Mouse (Mus musculus): Measurements from ENCODE around the gene Ccl12. TPM values are rescaled to one million over a fixed set of nuclear protein-coding genes. Genes with fewer than 3 reads are reported as not detected.
A peak's percentile ranks its signal among the peaks of the same experiment; 100 is the strongest.

Ccl12 gene
- polyA plus RNA-seq, 1 experiment from 2014 or later = 7.3 TPM

GRCm38 (mm10) chr11:82114885-82115284, 13.2 kb downstream of the Ccl12 start, which contains the start of gene Ccl8:
Gene Ccl8, plus strand, starts transcription at chr11:82115185.
- H3K9me3 ChIP-seq (ENCODE audit: control insufficient read depth, low read length) = no peaks in the 10 kb centered on the region
- H3K27me3 ChIP-seq (ENCODE audit: control insufficient read depth, insufficient read depth, low read length) = no peaks in the 10 kb centered on the region
- ATAC-seq (ENCODE audit: low FRiP score, low TSS enrichment) = no peak
- no peaks in the 10 kb centered on the region for H3K36me3 ChIP-seq (ENCODE audit: control insufficient read depth, insufficient read depth, low read length)
- DNase-seq (ENCODE audit: low spot score) = no peak
- H3K27ac ChIP-seq (replicated peaks) = no peak within 1 kb of the TSS
- H3K4me2 ChIP-seq (replicated peaks; ENCODE audit: low read depth) = no peak within 1 kb of the TSS
- WGBS = 74% methylated on average over 3 of the region's 3 CpGs
- no peaks in the 10 kb centered on the region for H3K4me1 ChIP-seq (replicated peaks; ENCODE audit: control insufficient read depth, insufficient read depth)
- no peak within 1 kb of the TSS for H3K4me3 ChIP-seq (ENCODE audit: low read depth, low read length)
- TF ChIP-seq EP300 (optimal IDR thresholded peaks at IDR 0.05) (no peak), CTCF (IDR thresholded peaks at IDR 0.05; ENCODE audit: low read depth) (no peak)
- H3K9ac ChIP-seq (ENCODE audit: low read length) = no peak within 1 kb of the TSS

GRCm38 (mm10) chr11:82116041-82116440, 14.4 kb downstream of the Ccl12 start:
- Histone ChIP-seq H3K4me3 (ENCODE audit: low read depth, low read length) (no peak overlapping the region), H3K27ac (replicated peaks) (no peak overlapping the region), H3K27me3 (ENCODE audit: control insufficient read depth, insufficient read depth, low read length) (no peaks in the 10 kb centered on the region), H3K4me1 (replicated peaks; ENCODE audit: control insufficient read depth, insufficient read depth) (no peaks in the 10 kb centered on the region), H3K36me3 (ENCODE audit: control insufficient read depth, insufficient read depth, low read length) (no peaks in the 10 kb centered on the region), H3K9me3 (ENCODE audit: control insufficient read depth, low read length) (no peaks in the 10 kb centered on the region), H3K9ac (ENCODE audit: low read length) (no peak overlapping the region), H3K4me2 (replicated peaks; ENCODE audit: low read depth) (no peak overlapping the region)
- ATAC-seq (ENCODE audit: low FRiP score, low TSS enrichment) (no peak), DNase-seq (ENCODE audit: low spot score) (no peak)
- WGBS = 77% methylated on average over 3 of the region's 3 CpGs
- no peak for TF ChIP-seq EP300 (optimal IDR thresholded peaks at IDR 0.05)

DNA sequence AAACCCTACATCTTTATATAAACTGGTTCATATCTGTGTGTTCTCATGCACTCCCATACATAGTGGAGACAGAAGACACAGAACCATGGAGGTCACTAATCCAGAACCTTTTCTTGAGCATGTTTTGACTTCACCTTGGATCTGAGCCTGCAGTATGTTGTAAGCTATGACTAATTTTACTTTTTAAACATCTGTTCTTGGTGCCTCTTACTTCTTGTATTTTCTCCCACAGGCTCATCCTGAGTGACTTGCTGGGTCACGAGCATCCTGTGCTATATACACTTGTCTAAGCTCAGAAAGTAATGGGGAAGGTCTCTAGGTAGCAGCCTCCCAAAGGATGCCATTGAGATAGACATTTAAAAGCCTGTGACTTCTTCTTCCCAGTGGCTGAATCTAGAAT, 31.3 kb downstream of the Ccl12 start:
- no peaks in the 10 kb centered on the region for H3K27me3 ChIP-seq (ENCODE audit: control insufficient read depth, insufficient read depth, low read length)
- no peak for TF ChIP-seq CTCF (IDR thresholded peaks at IDR 0.05; ENCODE audit: low read depth)
- no peak for TF ChIP-seq EP300 (optimal IDR thresholded peaks at IDR 0.05)
- H3K4me3 ChIP-seq (ENCODE audit: low read depth, low read length) = no peak overlapping the region
- 56% methylated on average over 1 of the region's 1 CpGs for WGBS
- no peak overlapping the region for H3K27ac ChIP-seq (replicated peaks)
- H3K36me3 ChIP-seq (ENCODE audit: control insufficient read depth, insufficient read depth, low read length) = no peaks in the 10 kb centered on the region
- DNase-seq (ENCODE audit: low spot score) (no peak), ATAC-seq (ENCODE audit: low FRiP score, low TSS enrichment) (no peak)
- H3K4me1 ChIP-seq (replicated peaks; ENCODE audit: control insufficient read depth, insufficient read depth) = no peaks in the 10 kb centered on the region
- H3K4me2 ChIP-seq (replicated peaks; ENCODE audit: low read depth) = no peak overlapping the region
- H3K9me3 ChIP-seq (ENCODE audit: control insufficient read depth, low read length) = no peaks in the 10 kb centered on the region
- no peak overlapping the region for H3K9ac ChIP-seq (ENCODE audit: low read length)

DNA sequence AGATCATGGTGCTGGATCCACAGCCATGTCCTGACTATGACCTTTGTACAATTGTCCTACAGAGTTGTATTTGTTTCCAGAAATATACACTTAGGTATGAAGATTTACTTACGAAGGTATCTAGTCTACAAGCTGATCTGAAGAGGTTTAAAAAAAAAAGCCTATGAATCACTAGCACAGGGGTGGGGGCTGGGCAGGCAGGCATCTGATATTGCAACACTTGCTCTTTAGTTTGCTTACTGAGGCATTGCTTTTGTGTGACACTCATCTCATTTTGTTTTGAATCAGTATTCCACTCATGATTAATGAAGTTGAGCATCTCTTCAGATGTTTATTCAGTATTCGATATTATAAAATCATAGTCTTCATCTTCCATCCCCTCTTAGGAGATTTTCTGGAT, 34.6 kb downstream of the Ccl12 start:
- Histone ChIP-seq H3K4me2 (replicated peaks; ENCODE audit: low read depth) (no peak overlapping the region), H3K9ac (ENCODE audit: low read length) (no peak overlapping the region), H3K9me3 (ENCODE audit: control insufficient read depth, low read length) (no peaks in the 10 kb centered on the region), H3K4me3 (ENCODE audit: low read depth, low read length) (no peak overlapping the region), H3K4me1 (replicated peaks; ENCODE audit: control insufficient read depth, insufficient read depth) (no peaks in the 10 kb centered on the region), H3K36me3 (ENCODE audit: control insufficient read depth, insufficient read depth, low read length) (no peaks in the 10 kb centered on the region), H3K27me3 (ENCODE audit: control insufficient read depth, insufficient read depth, low read length) (no peaks in the 10 kb centered on the region), H3K27ac (replicated peaks) (no peak overlapping the region)
- no peak for DNase-seq (ENCODE audit: low spot score)
- WGBS = 87% methylated on average over 2 of the region's 2 CpGs
- no peak for ATAC-seq (ENCODE audit: low FRiP score, low TSS enrichment)
- TF ChIP-seq EP300 (optimal IDR thresholded peaks at IDR 0.05) (no peak), CTCF (IDR thresholded peaks at IDR 0.05; ENCODE audit: low read depth) (no peak)

- TF ChIP-seq CTCF (IDR thresholded peaks at IDR 0.05; ENCODE audit: low read depth) (no peak), EP300 (optimal IDR thresholded peaks at IDR 0.05) (no peak)
- 18% methylated on average over 7 of the region's 7 CpGs for WGBS
- no peaks in the 10 kb centered on the region for H3K4me1 ChIP-seq (replicated peaks; ENCODE audit: control insufficient read depth, insufficient read depth)
- H3K4me2 ChIP-seq (replicated peaks; ENCODE audit: low read depth) = no peak overlapping the region
- H3K9me3 ChIP-seq (ENCODE audit: control insufficient read depth, low read length) = no peaks in the 10 kb centered on the region
- no peak overlapping the region for H3K27ac ChIP-seq (replicated peaks)
- no peaks in the 10 kb centered on the region for H3K27me3 ChIP-seq (ENCODE audit: control insufficient read depth, insufficient read depth, low read length)
- peak; percentile 81; the same call in 1 of the 2 replicates for ATAC-seq (ENCODE audit: low FRiP score, low TSS enrichment)
- no peak overlapping the region for H3K4me3 ChIP-seq (ENCODE audit: low read depth, low read length)
- no peaks in the 10 kb centered on the region for H3K36me3 ChIP-seq (ENCODE audit: control insufficient read depth, insufficient read depth, low read length)
- peak; percentile 14 for DNase-seq (ENCODE audit: low spot score)
- no peak overlapping the region for H3K9ac ChIP-seq (ENCODE audit: low read length)
These were observed 37.9 kb downstream of the Ccl12 start for GRCm38 (mm10) chr11:82139492-82140094.

Other genes starting within 250 kb of the Ccl12 start
- gene 5530401A14Rik, start 241.2 kb upstream of the Ccl12 start, polyA plus RNA-seq (2015; fragmentation: Nextera tagmentation; extraction: Ambion mirVana) = 0.04 TPM in 1 of 2 replicates, not detected in the other
- 0.47 and 0.59 TPM in 2 replicates for gene Asic2, start 133.4 kb upstream of the Ccl12 start, polyA plus RNA-seq (2015; fragmentation: Nextera tagmentation; extraction: Ambion mirVana)
- gene Ccl2, start 66.3 kb upstream of the Ccl12 start, polyA plus RNA-seq (2015; fragmentation: Nextera tagmentation; extraction: Ambion mirVana) = 3.2 and 3.3 TPM in 2 replicates
- gene Gm17268, start 63.3 kb upstream of the Ccl12 start, polyA plus RNA-seq (2015; fragmentation: Nextera tagmentation; extraction: Ambion mirVana) = not detected in 2 replicates
- gene Ccl7, start 56.1 kb upstream of the Ccl12 start, polyA plus RNA-seq (2015; fragmentation: Nextera tagmentation; extraction: Ambion mirVana) = 2.7 and 2.9 TPM in 2 replicates
- gene Ccl11, start 44.0 kb upstream of the Ccl12 start, polyA plus RNA-seq (2015; fragmentation: Nextera tagmentation; extraction: Ambion mirVana) = 16.5 and 16.7 TPM in 2 replicates
- gene Ccl8, start 13.3 kb downstream of the Ccl12 start, polyA plus RNA-seq (2015; fragmentation: Nextera tagmentation; extraction: Ambion mirVana) = not detected in 2 replicates
- gene Ccl1, start 203.8 kb downstream of the Ccl12 start, polyA plus RNA-seq (2015; fragmentation: Nextera tagmentation; extraction: Ambion mirVana) = not detected in 2 replicates

Measured in stomach, postnatal 0 days (tissue).